Mouse (Mus musculus) hindbrain, embryonic 11.5 days (tissue): ENCODE measurements around the gene Kcnmb3. TPM values are rescaled to one million over a fixed set of nuclear protein-coding genes. Genes with fewer than 3 reads are reported as not detected.
A peak's percentile ranks its signal among the peaks of the same experiment; 100 is the strongest.

Experiments
- ATAC-seq: fragments of 200-750 bp; cut with Nextera tagmentation; 2 replicates; pipeline ENCODE4 v1.8.0; 2017; ENCODE audit warnings: mild to moderate bottlenecking, moderate TSS enrichment, moderate library complexity; ENCODE audit not compliant: low FRiP score
- DNase-seq: peaks from one replicate; pipeline ENCODE4 v3.0.0-alpha.2; 2015; ENCODE audit warnings: low spot score
- H3K27ac ChIP-seq: fragments of 300-500 bp; sonication (generic); 2 replicates; pipeline ENCODE4 v1.5.1; 2014; ENCODE audit warnings: mild to moderate bottlenecking, low read depth, low read length
- H3K27me3 ChIP-seq: fragments of 300-500 bp; sonication (generic); 2 replicates; pipeline ENCODE4 v1.6.1; 2014; ENCODE audit warnings: mild to moderate bottlenecking, low read length, moderate library complexity, mixed read lengths; ENCODE audit not compliant: control insufficient read depth, insufficient read depth
- H3K36me3 ChIP-seq: fragments of 300-500 bp; sonication (generic); 2 replicates; pipeline ENCODE4 v1.6.1; 2014; ENCODE audit warnings: mild to moderate bottlenecking, low read length, moderate library complexity, mixed read lengths; ENCODE audit not compliant: control insufficient read depth, insufficient read depth
- H3K4me1 ChIP-seq: fragments of 300-500 bp; sonication (generic); replicated peaks from 2 replicates; pipeline ENCODE4 v1.6.1; 2014; ENCODE audit warnings: low read length, mixed read lengths; ENCODE audit not compliant: control insufficient read depth, insufficient read depth
- H3K4me2 ChIP-seq: fragments of 300-500 bp; sonication (generic); replicated peaks from 2 replicates; pipeline ENCODE4 v1.6.1; 2014; ENCODE audit warnings: mild to moderate bottlenecking, low read depth, low read length
- H3K4me3 ChIP-seq: fragments of 300-500 bp; sonication (generic); 2 replicates; pipeline ENCODE4 v1.5.1; 2014; ENCODE audit warnings: low read depth, low read length
- H3K9ac ChIP-seq: fragments of 300-500 bp; sonication (generic); 2 replicates; pipeline ENCODE4 v1.6.1; 2014; ENCODE audit warnings: low read depth, low read length
- H3K9me3 ChIP-seq: fragments of 300-500 bp; sonication (generic); 2 replicates; pipeline ENCODE4 v1.6.1; 2016; ENCODE audit warnings: low read length; ENCODE audit not compliant: control insufficient read depth
- WGBS: fragments of 180-500 bp; shearing (Covaris S2); extraction: QIAGEN DNeasy Blood & Tissue Kit; methylation state at CpG from one replicate; pipeline ENCODE4 v1.1.7; 2014; 5-methylcytosine and 5-hydroxymethylcytosine counted together
- polyA plus RNA-seq: library from polyadenylated mRNA; unstranded; fragments of >200 nt; fragmentation: Nextera tagmentation; extraction: Ambion mirVana; gene quantifications from 2 replicates; pipeline ENCODE4 v1.2.1, GENCODE M21; 2014

The Kcnmb3 gene
- polyA plus RNA-seq, 1 experiment from 2014 or later: 0.12 TPM

GRCm38 (mm10) chr3:32512686-32513284 lies 20.8 kb upstream of the Kcnmb3 start:
- Histone ChIP-seq H3K4me3 (no peak overlapping the region), H3K9ac (no peak overlapping the region), H3K4me1 (peaks cover 2% of the 10 kb centered on the region; the same call in 1 of the 2 replicates), H3K27ac (no peak overlapping the region), H3K27me3 (no peaks in the 10 kb centered on the region), H3K9me3 (no peaks in the 10 kb centered on the region), H3K36me3 (0 out of 2 replicates have a peak, but pooled peaks cover 3% of the 10 kb centered on the region), H3K4me2 (no peak overlapping the region)
- no peak for DNase-seq
- WGBS: 96% methylated on average over 7 of the region's 7 CpGs
- ATAC-seq: no peak

GRCm38 (mm10) chr3:32511191-32511550 lies 19.1 kb upstream of the Kcnmb3 start:
- peak overlapping the region; percentile 88 for H3K9ac ChIP-seq
- DNase-seq (peak; percentile 43), ATAC-seq (no peak)
- H3K4me2 ChIP-seq: peak overlapping the region; percentile 77
- no peaks in the 10 kb centered on the region for H3K9me3 ChIP-seq
- H3K4me1 ChIP-seq: peaks cover 2% of the 10 kb centered on the region; the same call in 1 of the 2 replicates
- no peak overlapping the region; the same call in 1 of the 2 replicates for H3K27ac ChIP-seq
- 0 out of 2 replicates have a peak, but pooled peaks cover 3% of the 10 kb centered on the region for H3K36me3 ChIP-seq
- peak overlapping the region; percentile 84 for H3K4me3 ChIP-seq
- 9% methylated on average over 13 of the region's 13 CpGs for WGBS
- no peaks in the 10 kb centered on the region for H3K27me3 ChIP-seq

- Histone ChIP-seq H3K36me3 (0 out of 2 replicates have a peak, but pooled peaks cover 3% of the 10 kb centered on the region), H3K27ac (peak overlapping the region; percentile 63), H3K4me2 (peak overlapping the region; percentile 77), H3K4me1 (peaks cover 2% of the 10 kb centered on the region; the same call in 1 of the 2 replicates), H3K4me3 (peak overlapping the region; percentile 84), H3K27me3 (no peaks in the 10 kb centered on the region), H3K9me3 (no peaks in the 10 kb centered on the region), H3K9ac (peak overlapping the region; percentile 88)
- under 1% methylated on average over 62 of the region's 69 CpGs for WGBS
- DNase-seq: peak; percentile 99
- ATAC-seq: peak; percentile 93
Observed at GRCm38 (mm10) chr3:32510375-32511190, 18.6 kb upstream of the Kcnmb3 start.

GRCm38 (mm10) chr3:32509496-32510374 lies 17.7 kb upstream of the Kcnmb3 start, which contains the start of gene Zfp639:
Gene Zfp639, plus strand, starts transcription at chr3:32510259.
- H3K4me3 ChIP-seq: peak within 1 kb of the TSS; percentile 84
- peaks cover 2% of the 10 kb centered on the region; the same call in 1 of the 2 replicates for H3K4me1 ChIP-seq
- peak within 1 kb of the TSS; percentile 77 for H3K4me2 ChIP-seq
- H3K36me3 ChIP-seq: 0 out of 2 replicates have a peak, but pooled peaks cover 1% of the 10 kb centered on the region
- H3K9me3 ChIP-seq: no peaks in the 10 kb centered on the region
- peak within 1 kb of the TSS; percentile 63 for H3K27ac ChIP-seq
- peak; percentile 18; the same call in 1 of the 2 replicates for ATAC-seq
- H3K9ac ChIP-seq: peak within 1 kb of the TSS; percentile 88
- H3K27me3 ChIP-seq: no peaks in the 10 kb centered on the region
- DNase-seq: peak; percentile 52
- WGBS: 7% methylated on average over 24 of the region's 24 CpGs

- 2% methylated on average over 17 of the region's 17 CpGs for WGBS
- Histone ChIP-seq H3K27ac (no peak overlapping the region), H3K36me3 (no peaks in the 10 kb centered on the region), H3K4me1 (peaks cover 2% of the 10 kb centered on the region; the same call in 1 of the 2 replicates), H3K27me3 (no peaks in the 10 kb centered on the region), H3K9ac (no peak overlapping the region), H3K4me3 (no peak overlapping the region), H3K4me2 (peak overlapping the region; percentile 32), H3K9me3 (no peaks in the 10 kb centered on the region)
- peak; percentile 83 for DNase-seq
- peak; percentile 26; the same call in 1 of the 2 replicates for ATAC-seq
Observed at GRCm38 (mm10) chr3:32508666-32509324, 16.8 kb upstream of the Kcnmb3 start.

GRCm38 (mm10) chr3:32506366-32507225 lies 14.6 kb upstream of the Kcnmb3 start:
- Histone ChIP-seq H3K9me3 (no peaks in the 10 kb centered on the region), H3K4me2 (no peak overlapping the region), H3K4me1 (no peaks in the 10 kb centered on the region; the same call in 1 of the 2 replicates), H3K9ac (no peak overlapping the region), H3K36me3 (no peaks in the 10 kb centered on the region), H3K27ac (no peak overlapping the region), H3K4me3 (no peak overlapping the region), H3K27me3 (no peaks in the 10 kb centered on the region)
- no peak for DNase-seq
- WGBS: 64% methylated on average over 11 of the region's 11 CpGs
- ATAC-seq: no peak

GRCm38 (mm10) chr3:32505841-32506240 lies 13.8 kb upstream of the Kcnmb3 start:
- DNase-seq: no peak
- 74% methylated on average over 3 of the region's 3 CpGs for WGBS

More at GRCm38 (mm10) chr3:32505841-32506240, 13.8 kb upstream of the Kcnmb3 start:
- H3K9me3 ChIP-seq: no peaks in the 10 kb centered on the region
- H3K9ac ChIP-seq: no peak overlapping the region
- no peak for ATAC-seq
- H3K27me3 ChIP-seq: no peaks in the 10 kb centered on the region
- H3K36me3 ChIP-seq: no peaks in the 10 kb centered on the region
- no peak overlapping the region for H3K4me2 ChIP-seq
- H3K27ac ChIP-seq: no peak overlapping the region
- H3K4me3 ChIP-seq: no peak overlapping the region
- H3K4me1 ChIP-seq: no peaks in the 10 kb centered on the region; the same call in 1 of the 2 replicates
